Mouse (Mus musculus): ENCODE measurements around the gene Rbm8a. TPM values are rescaled to one million over a fixed set of nuclear protein-coding genes. Genes with fewer than 3 reads are reported as not detected.
A peak's percentile ranks its signal among the peaks of the same experiment; 100 is the strongest.

The Rbm8a gene
- 70.9 and 75.5 TPM in 2 replicates for polyA plus RNA-seq (2015; fragmentation: Nextera tagmentation; extraction: Ambion mirVana)

GRCm38 (mm10) chr3:96629729-96630600, at the start of gene Rbm8a:
Gene Rbm8a, plus strand, starts transcription at chr3:96629933.
- Histone ChIP-seq H3K4me2 (replicated peaks; ENCODE audit: low read depth) (peak within 1 kb of the TSS; percentile 80), H3K27ac (replicated peaks) (peak within 1 kb of the TSS; percentile 85), H3K27me3 (ENCODE audit: control insufficient read depth, insufficient read depth, low read length) (no peaks in the 10 kb centered on the region), H3K4me1 (replicated peaks; ENCODE audit: control insufficient read depth, insufficient read depth) (peaks cover 5% of the 10 kb centered on the region), H3K9me3 (ENCODE audit: control insufficient read depth, low read length) (no peaks in the 10 kb centered on the region), H3K4me3 (ENCODE audit: low read depth, low read length) (peak within 1 kb of the TSS; percentile 68), H3K9ac (ENCODE audit: low read length) (peak within 1 kb of the TSS; percentile 77), H3K36me3 (ENCODE audit: control insufficient read depth, insufficient read depth, low read length) (peaks cover 3% of the 10 kb centered on the region; the same call in 1 of the 2 replicates)
- WGBS, result under 1% methylated on average over 48 of the region's 48 CpGs
- DNase-seq (ENCODE audit: low spot score) (peak; percentile 95), ATAC-seq (ENCODE audit: low FRiP score, low TSS enrichment) (peak; percentile 94)
- no peak for TF ChIP-seq CTCF (IDR thresholded peaks at IDR 0.05; ENCODE audit: low read depth)
- no peak for TF ChIP-seq EP300 (optimal IDR thresholded peaks at IDR 0.05)

- H3K36me3 ChIP-seq (ENCODE audit: control insufficient read depth, insufficient read depth, low read length), result no peaks in the 10 kb centered on the region
- H3K4me3 ChIP-seq (ENCODE audit: low read depth, low read length), result no peak overlapping the region
- no peak overlapping the region for H3K27ac ChIP-seq (replicated peaks)
- 62% methylated on average over 6 of the region's 6 CpGs for WGBS
- H3K9me3 ChIP-seq (ENCODE audit: control insufficient read depth, low read length), result no peaks in the 10 kb centered on the region
- DNase-seq (ENCODE audit: low spot score) (peak; percentile 18), ATAC-seq (ENCODE audit: low FRiP score, low TSS enrichment) (no peak)
- peaks cover 9% of the 10 kb centered on the region; the same call in 1 of the 2 replicates for H3K4me1 ChIP-seq (replicated peaks; ENCODE audit: control insufficient read depth, insufficient read depth)
- no peak overlapping the region for H3K4me2 ChIP-seq (replicated peaks; ENCODE audit: low read depth)
- no peak for TF ChIP-seq CTCF (IDR thresholded peaks at IDR 0.05; ENCODE audit: low read depth)
- no peak for TF ChIP-seq EP300 (optimal IDR thresholded peaks at IDR 0.05)
- H3K9ac ChIP-seq (ENCODE audit: low read length), result no peak overlapping the region
- no peaks in the 10 kb centered on the region for H3K27me3 ChIP-seq (ENCODE audit: control insufficient read depth, insufficient read depth, low read length)
Observed at GRCm38 (mm10) chr3:96581141-96581540, 48.6 kb upstream of the Rbm8a start.

GRCm38 (mm10) chr3:96581771-96582515, 47.8 kb upstream of the Rbm8a start:
- Histone ChIP-seq H3K27me3 (ENCODE audit: control insufficient read depth, insufficient read depth, low read length) (no peaks in the 10 kb centered on the region), H3K27ac (replicated peaks) (no peak overlapping the region), H3K9ac (ENCODE audit: low read length) (no peak overlapping the region), H3K4me2 (replicated peaks; ENCODE audit: low read depth) (no peak overlapping the region), H3K4me1 (replicated peaks; ENCODE audit: control insufficient read depth, insufficient read depth) (peaks cover 6% of the 10 kb centered on the region; the same call in 1 of the 2 replicates), H3K4me3 (ENCODE audit: low read depth, low read length) (no peak overlapping the region), H3K36me3 (ENCODE audit: control insufficient read depth, insufficient read depth, low read length) (no peaks in the 10 kb centered on the region), H3K9me3 (ENCODE audit: control insufficient read depth, low read length) (no peaks in the 10 kb centered on the region)
- DNase-seq (ENCODE audit: low spot score), result no peak
- no peak for TF ChIP-seq EP300 (optimal IDR thresholded peaks at IDR 0.05)
- no peak for TF ChIP-seq CTCF (IDR thresholded peaks at IDR 0.05; ENCODE audit: low read depth)
- no peak for ATAC-seq (ENCODE audit: low FRiP score, low TSS enrichment)
- WGBS, result 83% methylated on average over 16 of the region's 16 CpGs

GRCm38 (mm10) chr3:96583386-96583785, 46.3 kb upstream of the Rbm8a start:
- no peak overlapping the region for H3K4me3 ChIP-seq (ENCODE audit: low read depth, low read length)
- TF ChIP-seq CTCF (IDR thresholded peaks at IDR 0.05; ENCODE audit: low read depth) (peak; percentile 44; the same call in 1 of the 2 replicates), EP300 (optimal IDR thresholded peaks at IDR 0.05) (no peak)
- H3K36me3 ChIP-seq (ENCODE audit: control insufficient read depth, insufficient read depth, low read length), result no peaks in the 10 kb centered on the region
- H3K27me3 ChIP-seq (ENCODE audit: control insufficient read depth, insufficient read depth, low read length), result no peaks in the 10 kb centered on the region
- no peak overlapping the region for H3K4me2 ChIP-seq (replicated peaks; ENCODE audit: low read depth)
- H3K27ac ChIP-seq (replicated peaks), result no peak overlapping the region
- H3K9ac ChIP-seq (ENCODE audit: low read length), result no peak overlapping the region
- H3K9me3 ChIP-seq (ENCODE audit: control insufficient read depth, low read length), result no peaks in the 10 kb centered on the region
- DNase-seq (ENCODE audit: low spot score) (no peak), ATAC-seq (ENCODE audit: low FRiP score, low TSS enrichment) (no peak)
- 98% methylated on average over 5 of the region's 5 CpGs for WGBS
- no peaks in the 10 kb centered on the region for H3K4me1 ChIP-seq (replicated peaks; ENCODE audit: control insufficient read depth, insufficient read depth)

- no peaks in the 10 kb centered on the region for H3K9me3 ChIP-seq (ENCODE audit: control insufficient read depth, low read length)
- no peaks in the 10 kb centered on the region for H3K4me1 ChIP-seq (replicated peaks; ENCODE audit: control insufficient read depth, insufficient read depth)
Observed at GRCm38 (mm10) chr3:96590657-96591056, 39.1 kb upstream of the Rbm8a start.

More at GRCm38 (mm10) chr3:96590657-96591056, 39.1 kb upstream of the Rbm8a start:
- Histone ChIP-seq H3K9ac (ENCODE audit: low read length) (no peak overlapping the region), H3K4me2 (replicated peaks; ENCODE audit: low read depth) (no peak overlapping the region), H3K36me3 (ENCODE audit: control insufficient read depth, insufficient read depth, low read length) (peaks cover 3% of the 10 kb centered on the region; the same call in 1 of the 2 replicates), H3K27ac (replicated peaks) (no peak overlapping the region), H3K27me3 (ENCODE audit: control insufficient read depth, insufficient read depth, low read length) (no peaks in the 10 kb centered on the region), H3K4me3 (ENCODE audit: low read depth, low read length) (no peak overlapping the region)
- no peak for DNase-seq (ENCODE audit: low spot score)
- TF ChIP-seq CTCF (IDR thresholded peaks at IDR 0.05; ENCODE audit: low read depth), result no peak
- TF ChIP-seq EP300 (optimal IDR thresholded peaks at IDR 0.05), result no peak
- WGBS, result 83% methylated on average over 4 of the region's 4 CpGs
- ATAC-seq (ENCODE audit: low FRiP score, low TSS enrichment), result no peak
